Mouse (Mus musculus) testis, adult 2 months (tissue): Measurements from ENCODE around the gene Mcoln2. TPM values are rescaled to one million over a fixed set of nuclear protein-coding genes. Genes with fewer than 3 reads are reported as not detected.

Experiments used
- H3K27ac ChIP-seq: fragments of 200-500 bp; 2 replicates; pipeline ENCODE4 v1.5.1; 2012; ENCODE audit warnings: low read depth, low read length; ENCODE audit not compliant: control insufficient read depth, insufficient read depth
- H3K27me3 ChIP-seq: fragments of 200-500 bp; 2 replicates; pipeline ENCODE4 v1.6.1; 2012; ENCODE audit warnings: mild to moderate bottlenecking, low read length, moderate library complexity; ENCODE audit not compliant: control insufficient read depth, insufficient read depth
- H3K36me3 ChIP-seq: fragments of 200-500 bp; 2 replicates; pipeline ENCODE4 v1.6.1; 2012; ENCODE audit warnings: mild to moderate bottlenecking, low read length; ENCODE audit not compliant: control insufficient read depth, insufficient read depth
- H3K4me1 ChIP-seq: fragments of 200-500 bp; 2 replicates; pipeline ENCODE4 v1.6.1; 2012; ENCODE audit warnings: low read length; ENCODE audit not compliant: control insufficient read depth, insufficient read depth
- H3K4me3 ChIP-seq: fragments of 200-500 bp; 2 replicates; pipeline ENCODE4 v1.5.1; 2012; ENCODE audit warnings: low read depth, mild to moderate bottlenecking, low read length, moderate library complexity, mixed read lengths; ENCODE audit not compliant: control insufficient read depth
- CTCF ChIP-seq: fragments of 200-500 bp; IDR thresholded peaks from 2 replicates; pipeline ENCODE4 v1.5.1; 2012; ENCODE audit warnings: low read depth, mild to moderate bottlenecking, inconsistent platforms, low read length, moderate library complexity; ENCODE audit not compliant: control insufficient read depth, insufficient read depth, insufficient replicate concordance
- POLR2A ChIP-seq: fragments of 200-500 bp; IDR thresholded peaks from 2 replicates; pipeline ENCODE4 v1.6.1; 2012; ENCODE audit warnings: low read depth, mild to moderate bottlenecking, inconsistent platforms, low read length, moderate library complexity; ENCODE audit not compliant: control insufficient read depth
- polyA plus RNA-seq: library from polyadenylated mRNA; depleted of rRNA; stranded (reverse); fragments of >200 nt; gene quantifications from 2 replicates; pipeline ENCODE4 v1.2.3, GENCODE M21; 2012

The Mcoln2 gene
- polyA plus RNA-seq, 1 experiment, result 0.32 TPM

DNA sequence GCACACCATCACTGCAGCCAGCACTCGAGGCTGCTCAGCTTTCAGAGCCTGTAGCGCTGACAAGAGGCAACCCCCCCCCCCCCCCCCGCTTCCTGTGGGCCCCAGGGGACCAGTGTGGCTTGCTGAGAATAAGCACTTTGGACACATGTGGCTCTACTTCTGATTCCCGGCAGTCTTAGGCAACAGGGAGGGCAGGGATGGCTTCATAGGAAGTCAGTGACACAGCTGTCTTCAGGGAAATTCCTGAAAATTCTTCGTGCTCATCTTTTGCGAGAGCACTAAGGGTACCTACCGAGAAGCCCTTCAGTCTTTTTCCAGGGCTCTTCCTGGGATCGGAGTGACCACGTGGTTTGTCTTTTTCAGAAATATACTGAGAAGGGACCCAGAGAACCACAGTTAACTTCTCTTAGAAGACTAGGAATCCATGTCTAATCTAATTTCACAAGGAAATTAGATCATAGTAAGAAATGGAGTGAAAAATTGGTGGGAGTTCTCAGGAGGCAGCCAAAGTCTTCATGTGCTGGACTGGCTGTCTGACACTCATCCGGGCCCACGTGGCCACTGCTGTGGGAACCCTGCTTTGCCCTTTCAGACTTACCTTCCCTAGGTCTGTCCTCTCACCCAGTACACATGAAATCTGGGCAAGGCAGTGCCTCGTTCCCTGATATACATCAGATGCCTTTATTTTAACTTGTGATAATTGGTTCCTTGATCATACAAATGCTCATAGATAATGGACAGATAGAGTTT is 4.4 kb downstream of the Mcoln2 start:
- H3K27me3 ChIP-seq, result peaks cover 3% of the 10 kb centered on the region; the same call in 1 of the 2 replicates
- H3K27ac ChIP-seq, result no peak overlapping the region
- H3K36me3 ChIP-seq, result no peaks in the 10 kb centered on the region
- H3K4me1 ChIP-seq, result peaks cover 9% of the 10 kb centered on the region
- no peak overlapping the region for H3K4me3 ChIP-seq
- TF ChIP-seq POLR2A (no peak), CTCF (no peak)

- no peak overlapping the region for H3K4me3 ChIP-seq
- no peaks in the 10 kb centered on the region for H3K36me3 ChIP-seq
- no peak for TF ChIP-seq CTCF
- no peak for TF ChIP-seq POLR2A
- no peaks in the 10 kb centered on the region for H3K27me3 ChIP-seq
- no peak overlapping the region for H3K27ac ChIP-seq
- no peaks in the 10 kb centered on the region for H3K4me1 ChIP-seq
Measured at GRCm38 (mm10) chr3:146155628-146156576, 6.3 kb downstream of the Mcoln2 start.

DNA sequence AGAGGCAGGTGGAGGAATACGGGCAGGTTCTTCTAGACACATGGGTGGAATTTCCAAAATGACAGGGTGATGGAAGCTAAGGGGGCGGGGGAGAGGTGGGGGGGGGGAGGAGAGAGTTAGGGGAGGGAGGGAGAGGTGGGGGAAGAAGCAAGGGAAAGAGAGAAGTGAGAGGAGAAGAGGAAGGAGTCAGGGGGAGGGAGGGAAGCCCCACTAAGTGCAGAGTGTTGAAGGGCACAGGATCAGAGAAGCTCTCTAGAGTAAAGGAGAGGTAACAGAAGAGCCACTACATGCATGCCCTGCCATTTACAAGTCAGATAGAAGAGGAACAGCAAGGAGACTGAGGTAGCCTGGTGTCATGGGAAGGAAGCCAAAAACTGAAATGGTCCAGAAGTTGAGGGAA is 7.2 kb downstream of the Mcoln2 start:
- Histone ChIP-seq H3K27ac (no peak overlapping the region), H3K4me1 (no peaks in the 10 kb centered on the region), H3K36me3 (no peaks in the 10 kb centered on the region), H3K27me3 (no peaks in the 10 kb centered on the region), H3K4me3 (no peak overlapping the region)
- TF ChIP-seq POLR2A (no peak), CTCF (no peak)

DNA sequence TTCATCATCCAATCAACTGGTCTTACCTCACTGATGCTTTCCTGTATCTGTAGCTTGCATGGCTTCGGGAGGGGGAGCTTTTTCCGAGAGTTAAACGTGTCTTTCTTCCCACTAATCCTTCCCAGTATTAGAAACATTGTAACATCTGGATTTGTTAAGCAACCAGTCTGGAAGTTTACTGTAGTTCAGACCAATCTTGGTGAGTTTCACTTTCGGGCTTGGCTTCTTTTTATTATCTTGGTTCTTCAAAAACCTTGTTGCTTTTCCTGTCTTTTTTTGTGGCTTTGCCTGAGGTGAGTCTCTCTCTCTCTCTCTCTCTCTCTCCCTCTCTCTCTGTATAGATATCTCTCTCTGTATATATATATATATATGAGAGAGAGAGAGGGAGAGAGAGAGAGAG is 8.4 kb downstream of the Mcoln2 start:
- no peak for TF ChIP-seq POLR2A
- TF ChIP-seq CTCF, result no peak
- H3K4me1 ChIP-seq, result no peaks in the 10 kb centered on the region
- H3K27ac ChIP-seq, result no peak overlapping the region
- H3K27me3 ChIP-seq, result no peaks in the 10 kb centered on the region
- H3K4me3 ChIP-seq, result no peak overlapping the region
- H3K36me3 ChIP-seq, result no peaks in the 10 kb centered on the region

DNA sequence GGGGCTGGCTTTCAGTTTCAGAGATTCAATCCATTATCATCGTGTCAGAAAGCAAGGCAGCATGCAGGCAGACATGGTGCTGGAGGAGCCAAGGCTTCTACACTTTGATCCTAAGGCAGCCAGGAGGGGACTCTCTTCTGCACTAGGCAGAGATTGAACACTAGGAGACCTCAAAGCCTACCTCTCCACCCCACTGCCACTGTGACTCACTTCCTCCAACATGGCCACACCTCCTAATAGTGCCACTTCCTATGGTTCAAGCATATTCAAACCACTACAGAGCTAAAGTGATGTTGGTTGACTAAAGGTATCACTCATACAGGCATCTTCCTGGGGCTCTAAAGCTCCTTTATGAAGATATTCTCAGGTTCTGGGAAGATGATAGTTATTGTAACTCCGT is 9.7 kb downstream of the Mcoln2 start:
- no peak for TF ChIP-seq CTCF
- no peak for TF ChIP-seq POLR2A
- Histone ChIP-seq H3K27ac (no peak overlapping the region), H3K27me3 (no peaks in the 10 kb centered on the region), H3K4me3 (no peak overlapping the region), H3K36me3 (no peaks in the 10 kb centered on the region), H3K4me1 (no peaks in the 10 kb centered on the region)

- Histone ChIP-seq H3K36me3 (no peaks in the 10 kb centered on the region), H3K27ac (no peak overlapping the region), H3K27me3 (no peaks in the 10 kb centered on the region), H3K4me3 (peak overlapping the region; percentile 35; the same call in 1 of the 2 replicates), H3K4me1 (no peaks in the 10 kb centered on the region)
- no peak for TF ChIP-seq POLR2A
- TF ChIP-seq CTCF, result no peak
Measured at GRCm38 (mm10) chr3:146162197-146162596, 12.6 kb downstream of the Mcoln2 start.

DNA sequence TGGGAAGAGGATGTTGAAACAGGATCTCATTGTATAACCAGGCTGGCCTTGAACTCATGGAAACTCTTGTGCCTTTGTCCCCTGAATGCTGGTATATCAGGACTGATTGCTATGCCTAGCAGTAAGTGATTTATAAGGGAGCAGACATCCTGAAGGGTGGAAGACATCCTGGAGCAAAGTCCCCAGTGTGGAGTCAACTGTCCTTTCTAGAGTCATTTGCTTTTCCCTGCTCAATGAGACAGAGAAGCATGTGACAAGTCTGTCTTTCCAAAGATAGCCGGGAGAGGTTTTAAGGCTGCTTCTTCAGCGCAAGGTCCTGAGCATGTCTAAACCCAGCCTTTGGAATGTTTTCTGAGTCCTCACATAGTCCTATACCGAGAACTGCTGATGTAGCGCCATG is 19.7 kb downstream of the Mcoln2 start:
- TF ChIP-seq CTCF, result no peak
- no peak for TF ChIP-seq POLR2A
- Histone ChIP-seq H3K4me1 (no peaks in the 10 kb centered on the region), H3K36me3 (no peaks in the 10 kb centered on the region), H3K27me3 (no peaks in the 10 kb centered on the region), H3K27ac (no peak overlapping the region), H3K4me3 (no peak overlapping the region)
